Mouse (Mus musculus) MEL (cell line): ENCODE measurements at regions not wholly inside any gene's neighbourhood (a gene's known extent, or its start where the extent isn't known, plus 50 kb on each side); places are given as distances from the start of the nearest gene placed in this dataset.

Experiments
- DNase-seq: peaks from one replicate; pipeline ENCODE4 v3.0.0; 2011; ENCODE audit warnings: low read depth, low spot score
- H3K27ac ChIP-seq: 2 replicates; pipeline ENCODE4 v1.5.1; 2012; ENCODE audit warnings: low read depth, mild to moderate bottlenecking, control low read depth, low read length, moderate library complexity; ENCODE audit not compliant: control insufficient read depth
- H3K27me3 ChIP-seq, 2 experiments: fragments of 150-350 bp in 1 of 2; sonication (generic) in 1 of 2; 2 replicates each; pipeline ENCODE4 v1.6.1; 2012; ENCODE audit warnings: low read length in 2 of 2, mild to moderate bottlenecking in 2 of 2, improper control_type of control experiment in 1 of 2, moderate library complexity in 1 of 2; ENCODE audit not compliant: insufficient read depth in 2 of 2, control insufficient read depth in 1 of 2
- H3K36me3 ChIP-seq, 2 experiments: 2 replicates each; pipeline ENCODE4 v1.6.1; 2012 to 2014; ENCODE audit warnings: low read length in 2 of 2, improper control_type of control experiment in 1 of 2, inconsistent platforms in 1 of 2, mild to moderate bottlenecking in 1 of 2; ENCODE audit not compliant: insufficient read depth in 2 of 2, control insufficient read depth in 1 of 2
- H3K4me1 ChIP-seq, 2 experiments: fragments of 150-350 bp in 1 of 2; sonication (generic) in 1 of 2; 2 replicates each; pipeline ENCODE4 v1.6.1; 2012; ENCODE audit warnings: low read length in 2 of 2, improper control_type of control experiment in 1 of 2, mild to moderate bottlenecking in 1 of 2; ENCODE audit not compliant: insufficient read depth in 2 of 2, control insufficient read depth in 1 of 2
- H3K4me3 ChIP-seq, 2 experiments: fragments of 150-350 bp in 1 of 2; sonication (generic) in 1 of 2; 2 replicates each; pipeline ENCODE4 v1.5.1; 2012; ENCODE audit warnings: low read depth in 2 of 2, low read length in 2 of 2, mild to moderate bottlenecking in 2 of 2, moderate library complexity in 2 of 2, control low read depth in 1 of 2, improper control_type of control experiment in 1 of 2; ENCODE audit not compliant: control insufficient read depth in 1 of 2, insufficient read depth in 1 of 2
- H3K79me2 ChIP-seq: 2 replicates; pipeline ENCODE4 v1.6.1; 2012; ENCODE audit warnings: mild to moderate bottlenecking, low read length, moderate library complexity; ENCODE audit not compliant: control insufficient read depth, poor library complexity, insufficient read depth
- H3K9ac ChIP-seq: 2 replicates; pipeline ENCODE4 v1.6.1; 2012; ENCODE audit warnings: low read depth, mild to moderate bottlenecking, control low read depth, low read length, moderate library complexity; ENCODE audit not compliant: control insufficient read depth, poor library complexity, severe bottlenecking
- H3K9me3 ChIP-seq: fragments of 150-350 bp; sonication (generic); replicated peaks from 2 replicates; pipeline ENCODE4 v1.6.1; 2012; ENCODE audit warnings: mild to moderate bottlenecking, low read length, improper control_type of control experiment, moderate library complexity; ENCODE audit not compliant: insufficient read depth
- BHLHE40 ChIP-seq: IDR thresholded peaks from 2 replicates; pipeline ENCODE4 v1.6.1; 2012; ENCODE audit warnings: low read depth, mild to moderate bottlenecking, inconsistent platforms, low read length, improper control_type of control experiment, borderline replicate concordance
- CHD1 ChIP-seq: IDR thresholded peaks from 2 replicates; pipeline ENCODE4 v1.6.1; 2012; ENCODE audit warnings: low read depth, mild to moderate bottlenecking, inconsistent platforms, low read length, improper control_type of control experiment
- CTCF ChIP-seq, 3 experiments: IDR thresholded peaks in 2 of 3; conservative IDR thresholded peaks in 1 of 3; 2 replicates each; pipeline ENCODE4 v1.5.1; 2011 to 2012; ENCODE audit warnings: low read length in 3 of 3, low read depth in 2 of 3, mild to moderate bottlenecking in 2 of 3, improper control_type of control experiment in 1 of 3, inconsistent platforms in 1 of 3, mixed read lengths in 1 of 3, moderate library complexity in 1 of 3; ENCODE audit not compliant: control insufficient read depth in 1 of 3, insufficient read depth in 1 of 3, poor library complexity in 1 of 3, severe bottlenecking in 1 of 3
- ELF1 ChIP-seq: IDR thresholded peaks from 2 replicates; pipeline ENCODE4 v1.6.1; 2014; ENCODE audit warnings: low read depth, mild to moderate bottlenecking, inconsistent platforms, low read length, improper control_type of control experiment, moderate library complexity
- EP300 ChIP-seq, 2 experiments: IDR thresholded peaks; 2 replicates each; pipeline ENCODE4 v1.6.1; 2011; ENCODE audit warnings: improper control_type of control experiment in 2 of 2, low read length in 2 of 2, low read depth in 1 of 2, mild to moderate bottlenecking in 1 of 2
- ETS1 ChIP-seq: IDR thresholded peaks from 2 replicates; pipeline ENCODE4 v1.6.1; 2012; ENCODE audit warnings: low read depth, mild to moderate bottlenecking, inconsistent platforms, low read length, improper control_type of control experiment, moderate library complexity
- HCFC1 ChIP-seq: IDR thresholded peaks from 2 replicates; pipeline ENCODE4 v1.6.1; 2012; ENCODE audit warnings: low read depth, mild to moderate bottlenecking, inconsistent platforms, low read length, improper control_type of control experiment, moderate library complexity
- KAT2A ChIP-seq: conservative IDR thresholded peaks from 2 replicates; pipeline ENCODE4 v1.6.1; 2012; ENCODE audit warnings: low read depth, low read length, improper control_type of control experiment, inconsistent platforms
- MAFK ChIP-seq: IDR thresholded peaks from 2 replicates; pipeline ENCODE4 v1.6.1; 2011; ENCODE audit warnings: low read depth, mild to moderate bottlenecking, low read length, improper control_type of control experiment, borderline replicate concordance
- MAX ChIP-seq: IDR thresholded peaks from 2 replicates; pipeline ENCODE4 v1.6.1; 2011; ENCODE audit warnings: low read length, improper control_type of control experiment
- MAZ ChIP-seq: IDR thresholded peaks from 2 replicates; pipeline ENCODE4 v1.6.1; 2012; ENCODE audit warnings: low read depth, mild to moderate bottlenecking, inconsistent platforms, low read length, improper control_type of control experiment
- MXI1 ChIP-seq: IDR thresholded peaks from 2 replicates; pipeline ENCODE4 v1.6.1; 2011; ENCODE audit warnings: mild to moderate bottlenecking, low read depth, low read length, improper control_type of control experiment
- MYB ChIP-seq: IDR thresholded peaks from 2 replicates; pipeline ENCODE4 v1.6.1; 2011; ENCODE audit warnings: mild to moderate bottlenecking, low read depth, low read length, improper control_type of control experiment
- MYC ChIP-seq: IDR thresholded peaks from 2 replicates; pipeline ENCODE4 v1.6.1; 2011; ENCODE audit warnings: low read depth, mild to moderate bottlenecking, low read length, improper control_type of control experiment, moderate library complexity
- NELFE ChIP-seq: IDR thresholded peaks from 2 replicates; pipeline ENCODE4 v1.6.1; 2011; ENCODE audit warnings: low read depth, low read length, improper control_type of control experiment
- NRF1 ChIP-seq: IDR thresholded peaks from 2 replicates; pipeline ENCODE4 v1.6.1; 2014; ENCODE audit warnings: low read depth, mild to moderate bottlenecking, inconsistent platforms, low read length, improper control_type of control experiment, moderate library complexity; ENCODE audit not compliant: poor library complexity, insufficient read depth, severe bottlenecking
- RCOR1 ChIP-seq: IDR thresholded peaks from 2 replicates; pipeline ENCODE4 v1.6.1; 2012; ENCODE audit warnings: low read depth, mild to moderate bottlenecking, inconsistent platforms, low read length, improper control_type of control experiment
- TAL1 ChIP-seq: IDR thresholded peaks from 2 replicates; pipeline ENCODE4 v1.6.1; 2012; ENCODE audit warnings: mild to moderate bottlenecking, inconsistent platforms, low read length, moderate library complexity, mixed read lengths
- TBP ChIP-seq: IDR thresholded peaks from 2 replicates; pipeline ENCODE4 v1.8.0; 2011; ENCODE audit warnings: low read depth, low read length, improper control_type of control experiment
- TCF12 ChIP-seq: IDR thresholded peaks from 2 replicates; pipeline ENCODE4 v1.6.1; 2014; ENCODE audit warnings: low read depth, mild to moderate bottlenecking, inconsistent platforms, low read length, improper control_type of control experiment, moderate library complexity
- UBTF ChIP-seq: IDR thresholded peaks from 2 replicates; pipeline ENCODE4 v1.6.1; 2012; ENCODE audit warnings: low read depth, mild to moderate bottlenecking, inconsistent platforms, low read length, improper control_type of control experiment, moderate library complexity, borderline replicate concordance; ENCODE audit not compliant: insufficient read depth
- USF1 ChIP-seq: IDR thresholded peaks from 2 replicates; pipeline ENCODE4 v1.6.1; 2014; ENCODE audit warnings: low read depth, mild to moderate bottlenecking, inconsistent platforms, low read length, improper control_type of control experiment, moderate library complexity
- USF2 ChIP-seq, 2 experiments: IDR thresholded peaks; 2 replicates each; pipeline ENCODE4 v1.6.1; 2011 to 2012; ENCODE audit warnings: improper control_type of control experiment in 2 of 2, low read length in 2 of 2, borderline replicate concordance in 1 of 2, inconsistent platforms in 1 of 2, low read depth in 1 of 2, mild to moderate bottlenecking in 1 of 2; ENCODE audit not compliant: insufficient read depth in 1 of 2
- ZC3H11A ChIP-seq: IDR thresholded peaks from 2 replicates; pipeline ENCODE4 v1.6.1; 2012; ENCODE audit warnings: low read depth, mild to moderate bottlenecking, inconsistent platforms, low read length, improper control_type of control experiment
- ZMIZ1 ChIP-seq: IDR thresholded peaks from 2 replicates; pipeline ENCODE4 v1.6.1; 2012; ENCODE audit warnings: low read depth, mild to moderate bottlenecking, inconsistent platforms, low read length, improper control_type of control experiment, moderate library complexity
- ZNF384 ChIP-seq: IDR thresholded peaks from 2 replicates; pipeline ENCODE4 v1.6.1; 2012; ENCODE audit warnings: low read depth, mild to moderate bottlenecking, inconsistent platforms, low read length, improper control_type of control experiment

DNA sequence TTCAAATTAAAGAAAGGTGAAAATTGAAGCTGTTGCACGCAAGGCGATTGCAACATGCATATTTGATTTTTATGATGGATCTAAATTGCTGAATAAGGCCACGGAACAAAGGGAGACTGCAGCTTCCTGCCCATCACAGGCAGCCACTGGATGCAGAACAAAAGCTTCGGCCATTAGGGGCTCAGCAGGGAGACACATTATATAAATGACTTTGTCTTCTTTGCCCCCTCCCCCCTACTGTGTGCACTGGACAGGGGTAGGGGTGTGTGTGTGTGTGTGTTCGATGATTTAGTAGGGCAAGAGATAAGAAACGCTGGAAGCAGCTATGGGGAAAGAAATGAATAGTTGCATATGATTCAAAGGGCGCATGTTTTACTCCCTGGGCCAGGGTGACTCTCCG is 481.2 kb upstream of the Pmfbp1 start:
- no peaks in the 10 kb centered on the region for H3K36me3 ChIP-seq
- H3K27me3 ChIP-seq = no peaks in the 10 kb centered on the region
- no peak overlapping the region for H3K4me3 ChIP-seq
- no peak overlapping the region for H3K9ac ChIP-seq
- no peaks in the 10 kb centered on the region for H3K79me2 ChIP-seq
- H3K9me3 ChIP-seq = no peaks in the 10 kb centered on the region
- no peak for DNase-seq
- TF ChIP-seq ELF1 (no peak), MYB (no peak), HCFC1 (no peak), USF1 (no peak), USF2 (IDR thresholded peaks at IDR 0.05; ENCODE audit: borderline replicate concordance in 1 of 2, insufficient read depth in 1 of 2, low read depth in 1 of 2, low read length in 2 of 2) (no peak), ZC3H11A (no peak), MAFK (no peak), MAX (no peak), ZMIZ1 (no peak), NRF1 (no peak), TBP (no peak), MXI1 (no peak), CHD1 (no peak)
- H3K27ac ChIP-seq = no peak overlapping the region
- no peaks in the 10 kb centered on the region; a peak in 1 of 4 replicates for H3K4me1 ChIP-seq

DNA sequence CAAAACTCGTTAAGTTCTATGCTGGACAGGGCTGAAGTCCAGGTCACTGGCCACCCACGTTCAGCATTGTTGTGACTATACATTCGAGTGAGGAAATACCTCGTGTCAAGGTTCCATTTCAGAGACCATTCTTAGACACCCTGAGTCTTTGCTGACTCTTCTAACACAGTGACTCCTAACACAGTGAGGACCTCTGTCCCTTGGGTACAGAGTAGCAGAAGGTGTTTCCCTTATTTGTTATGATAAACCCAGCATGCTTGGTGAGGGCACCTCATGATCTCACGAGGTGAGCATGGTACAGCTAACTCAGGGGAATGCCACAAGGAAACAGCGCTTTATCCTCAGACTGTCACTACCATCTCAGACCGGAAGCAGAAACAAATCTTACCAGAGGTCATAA is 480.2 kb upstream of the Pmfbp1 start:
- no peaks in the 10 kb centered on the region; a peak in 1 of 4 replicates for H3K4me1 ChIP-seq
- H3K36me3 ChIP-seq = no peaks in the 10 kb centered on the region
- DNase-seq = no peak
- H3K9ac ChIP-seq = no peak overlapping the region
- no peaks in the 10 kb centered on the region for H3K27me3 ChIP-seq
- no peaks in the 10 kb centered on the region for H3K79me2 ChIP-seq
- TF ChIP-seq RCOR1 (no peak), CTCF (IDR thresholded peaks at IDR 0.05 in 2 of 3, conservative IDR thresholded peaks at IDR 0.05 in 1 of 3; ENCODE audit: control insufficient read depth in 1 of 3, insufficient read depth in 1 of 3, low read depth in 2 of 3, low read length in 3 of 3, poor library complexity in 1 of 3, severe bottlenecking in 1 of 3) (no peak), TCF12 (no peak), EP300 (IDR thresholded peaks at IDR 0.05; ENCODE audit: low read depth in 1 of 2, low read length in 2 of 2) (no peak), ELF1 (no peak), NELFE (no peak), UBTF (no peak), MYC (no peak), ZNF384 (no peak), NRF1 (no peak), CHD1 (no peak), TAL1 (no peak), MYB (no peak), BHLHE40 (no peak), USF2 (IDR thresholded peaks at IDR 0.05; ENCODE audit: borderline replicate concordance in 1 of 2, insufficient read depth in 1 of 2, low read depth in 1 of 2, low read length in 2 of 2) (no peak), ETS1 (no peak), KAT2A (no peak), MAZ (no peak)
- no peak overlapping the region for H3K4me3 ChIP-seq
- H3K9me3 ChIP-seq = no peaks in the 10 kb centered on the region
- no peak overlapping the region for H3K27ac ChIP-seq
